Mouse (Mus musculus) urinary bladder, postnatal 10 days (tissue): ENCODE results near the gene Stk26.
A peak's percentile ranks its signal among the peaks of the same experiment; 100 is the strongest.

Source experiments
- DNase-seq: peaks from one replicate; pipeline ENCODE4 v3.0.0; 2022; ENCODE audit warnings: low spot score

The Stk26 gene

GRCm38 (mm10) chrX:50840847-50841560, at the start of gene Stk26:
Gene Stk26 (plus strand): TSS chrX:50841047.
- peak; percentile 10 for DNase-seq

- no peak for DNase-seq
Measured at GRCm38 (mm10) chrX:50793005-50793680, 47.7 kb upstream of the Stk26 start.

- DNase-seq = no peak
Measured at GRCm38 (mm10) chrX:50797798-50798197, 43.0 kb upstream of the Stk26 start.

GRCm38 (mm10) chrX:50798571-50798970, 42.3 kb upstream of the Stk26 start:
- no peak for DNase-seq

GRCm38 (mm10) chrX:50799656-50800188, 41.1 kb upstream of the Stk26 start:
- no peak for DNase-seq

- DNase-seq = no peak
Measured at GRCm38 (mm10) chrX:50805654-50806053, 35.2 kb upstream of the Stk26 start.

GRCm38 (mm10) chrX:50823856-50824255, 17.0 kb upstream of the Stk26 start:
- no peak for DNase-seq

GRCm38 (mm10) chrX:50835592-50835991, 5.3 kb upstream of the Stk26 start:
- DNase-seq = no peak

GRCm38 (mm10) chrX:50836029-50836691, 4.7 kb upstream of the Stk26 start:
- DNase-seq = no peak

- no peak for DNase-seq
Measured at GRCm38 (mm10) chrX:50841587-50841986, 740 bp downstream of the Stk26 start.

- DNase-seq = no peak
Measured at GRCm38 (mm10) chrX:50842046-50842445, 1.2 kb downstream of the Stk26 start.

- DNase-seq = no peak
Measured at GRCm38 (mm10) chrX:50850428-50851184, 9.8 kb downstream of the Stk26 start.

- no peak for DNase-seq
Measured at GRCm38 (mm10) chrX:50863771-50864170, 22.9 kb downstream of the Stk26 start.

- DNase-seq = no peak
Measured at GRCm38 (mm10) chrX:50864734-50865133, 23.9 kb downstream of the Stk26 start.

- no peak for DNase-seq
Measured at GRCm38 (mm10) chrX:50874246-50875002, 33.6 kb downstream of the Stk26 start.

- DNase-seq = no peak
Measured at GRCm38 (mm10) chrX:50887999-50888398, 47.2 kb downstream of the Stk26 start.

- no peak for DNase-seq
Measured at GRCm38 (mm10) chrX:50903497-50903896, 62.6 kb downstream of the Stk26 start.

- no peak for DNase-seq
Measured at GRCm38 (mm10) chrX:50909915-50910314, 69.1 kb downstream of the Stk26 start.

- DNase-seq = no peak
Measured at GRCm38 (mm10) chrX:50917389-50917788, 76.5 kb downstream of the Stk26 start.

- no peak for DNase-seq
Measured at GRCm38 (mm10) chrX:50918754-50919153, 77.9 kb downstream of the Stk26 start.

GRCm38 (mm10) chrX:50924629-50925364, 84.0 kb downstream of the Stk26 start:
- DNase-seq = no peak
